Mouse (Mus musculus) heart, postnatal 0 days (tissue): ENCODE results near the gene Lrrk1. TPM values are rescaled to one million over a fixed set of nuclear protein-coding genes. Genes with fewer than 3 reads are reported as not detected.

Experiments
- ATAC-seq: fragments of 200-750 bp; cut with Nextera tagmentation; 2 replicates; pipeline ENCODE4 v1.8.0; 2017; ENCODE audit warnings: low read depth, moderate number of reproducible peaks, moderate library complexity; ENCODE audit not compliant: insufficient read depth
- DNase-seq: peaks from one replicate; pipeline ENCODE4 v3.0.0-alpha.2; 2016; ENCODE audit warnings: low spot score
- H3K27ac ChIP-seq: fragments of 300-500 bp; sonication (generic); 2 replicates; pipeline ENCODE4 v1.5.1; 2014; ENCODE audit warnings: low read depth, mild to moderate bottlenecking
- H3K27me3 ChIP-seq: fragments of 300-500 bp; sonication (generic); 2 replicates; pipeline ENCODE4 v1.6.1; 2014; ENCODE audit warnings: low read length, mixed read lengths; ENCODE audit not compliant: control insufficient read depth, insufficient read depth
- H3K36me3 ChIP-seq: fragments of 300-500 bp; sonication (generic); replicated peaks from 2 replicates; pipeline ENCODE4 v1.6.1; 2014; ENCODE audit warnings: low read length, mixed read lengths; ENCODE audit not compliant: control insufficient read depth, insufficient read depth
- H3K4me1 ChIP-seq: fragments of 300-500 bp; sonication (generic); 2 replicates; pipeline ENCODE4 v1.6.1; 2014; ENCODE audit warnings: antibody characterized with exemption; ENCODE audit not compliant: control insufficient read depth, insufficient read depth
- H3K4me2 ChIP-seq: fragments of 300-500 bp; sonication (generic); 2 replicates; pipeline ENCODE4 v1.6.1; 2014; ENCODE audit warnings: low read depth, mild to moderate bottlenecking, low read length, moderate library complexity
- H3K4me3 ChIP-seq: fragments of 300-500 bp; sonication (generic); 2 replicates; pipeline ENCODE4 v1.5.1; 2014; ENCODE audit warnings: low read depth, low read length
- H3K9ac ChIP-seq: fragments of 300-500 bp; sonication (generic); replicated peaks from 2 replicates; pipeline ENCODE4 v1.6.1; 2014; ENCODE audit warnings: low read depth, low read length, mixed read lengths
- H3K9me3 ChIP-seq: fragments of 300-500 bp; sonication (generic); replicated peaks from 2 replicates; pipeline ENCODE4 v1.6.1; 2016; ENCODE audit warnings: low read length; ENCODE audit not compliant: control insufficient read depth
- CTCF ChIP-seq: IDR thresholded peaks from 2 replicates; pipeline ENCODE4 v1.5.1; 2016; ENCODE audit warnings: antibody characterized with exemption, control low read depth, low read depth
- EP300 ChIP-seq: IDR thresholded peaks from 2 replicates; pipeline ENCODE4 v1.6.1; 2016; ENCODE audit warnings: antibody characterized with exemption, low read depth
- WGBS: fragments of 180-500 bp; shearing (Covaris S2); extraction: QIAGEN DNeasy Blood & Tissue Kit; methylation state at CpG from one replicate; pipeline ENCODE4 v1.1.7; 2014; 5-methylcytosine and 5-hydroxymethylcytosine counted together
- polyA plus RNA-seq: library from polyadenylated mRNA; unstranded; fragments of >200 nt; fragmentation: Nextera tagmentation; extraction: Ambion mirVana; gene quantifications from 2 replicates; pipeline ENCODE4 v1.2.1, GENCODE M21; 2015
- total RNA-seq: library from RNA; depleted of rRNA; stranded (reverse); fragments of >200 nt; gene quantifications from 2 replicates; pipeline ENCODE4 v1.2.3, GENCODE M21; 2014; ENCODE audit warnings: low replicate concordance

Gene Lrrk1
- total and polyA plus RNA-seq, 2 experiments from 2014 or later = 4.1 to 10.3 TPM

DNA sequence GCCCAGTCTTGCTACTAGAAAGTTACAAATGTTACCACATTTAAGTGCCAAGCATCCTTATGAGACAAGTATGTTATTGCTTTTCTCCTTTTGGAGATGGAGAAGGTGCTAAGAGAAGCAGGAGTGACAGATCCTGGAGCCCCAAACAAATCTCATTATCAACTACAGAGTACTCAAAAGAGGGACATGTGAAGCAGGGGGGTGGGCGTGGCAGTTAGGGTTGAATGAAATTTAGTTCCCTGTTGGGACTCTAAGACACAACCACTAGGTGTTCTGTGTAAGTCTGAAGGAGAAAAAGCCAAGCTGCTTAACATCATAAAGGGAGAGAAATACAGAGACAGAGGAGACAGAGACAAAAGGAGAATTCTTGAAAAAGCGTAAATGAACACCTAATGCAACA, 60.6 kb downstream of the Lrrk1 start:
- WGBS = 93% methylated on average over 2 of the region's 2 CpGs
- H3K36me3 ChIP-seq = peaks cover 6% of the 10 kb centered on the region; the same call in 1 of the 2 replicates
- H3K27me3 ChIP-seq = no peaks in the 10 kb centered on the region
- TF ChIP-seq EP300 (no peak), CTCF (no peak)
- H3K27ac ChIP-seq = no peak overlapping the region
- H3K9ac ChIP-seq = no peak overlapping the region
- ATAC-seq (no peak), DNase-seq (no peak)
- no peaks in the 10 kb centered on the region for H3K9me3 ChIP-seq
- H3K4me3 ChIP-seq = no peak overlapping the region
- no peaks in the 10 kb centered on the region for H3K4me1 ChIP-seq
- no peak overlapping the region for H3K4me2 ChIP-seq

- Histone ChIP-seq H3K4me2 (no peak overlapping the region), H3K27ac (no peak overlapping the region), H3K9me3 (no peaks in the 10 kb centered on the region), H3K36me3 (no peaks in the 10 kb centered on the region), H3K9ac (no peak overlapping the region), H3K4me3 (no peak overlapping the region), H3K27me3 (no peaks in the 10 kb centered on the region), H3K4me1 (0 out of 2 replicates have a peak, but pooled peaks cover 5% of the 10 kb centered on the region)
- 50% methylated on average over 3 of the region's 3 CpGs for WGBS
- no peak for TF ChIP-seq EP300
- no peak for TF ChIP-seq CTCF
- peak; percentile 39 for ATAC-seq
- peak; percentile 46 for DNase-seq
These were observed 62.6 kb downstream of the Lrrk1 start for GRCm38 (mm10) chr7:66325419-66326053.

GRCm38 (mm10) chr7:66323252-66324015, 64.7 kb downstream of the Lrrk1 start:
- Histone ChIP-seq H3K4me1 (0 out of 2 replicates have a peak, but pooled peaks cover 5% of the 10 kb centered on the region), H3K27ac (no peak overlapping the region), H3K4me3 (no peak overlapping the region), H3K9me3 (no peaks in the 10 kb centered on the region), H3K4me2 (no peak overlapping the region), H3K9ac (no peak overlapping the region), H3K27me3 (no peaks in the 10 kb centered on the region), H3K36me3 (no peaks in the 10 kb centered on the region)
- ATAC-seq = no peak
- DNase-seq = no peak
- 69% methylated on average over 9 of the region's 9 CpGs for WGBS
- no peak for TF ChIP-seq EP300

DNA sequence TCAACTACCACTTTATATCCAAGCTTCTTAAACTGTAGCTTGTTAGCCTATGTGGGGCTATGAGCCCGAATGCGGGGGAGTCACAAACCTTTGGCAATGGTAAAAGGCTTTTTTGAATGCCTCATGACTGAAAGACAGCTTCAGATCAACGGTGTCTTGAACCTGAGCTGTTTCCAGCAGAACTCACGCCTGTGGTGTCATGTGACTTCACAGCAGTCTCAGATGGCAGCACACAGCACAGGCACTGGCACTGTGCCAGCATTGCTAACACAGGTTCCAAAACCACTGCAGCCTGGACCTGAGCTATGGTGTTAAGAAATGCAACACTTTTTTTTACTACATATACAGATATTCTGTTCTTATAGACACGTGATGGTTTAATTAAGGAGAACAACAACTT, 67.2 kb downstream of the Lrrk1 start:
- Histone ChIP-seq H3K9me3 (no peaks in the 10 kb centered on the region), H3K4me2 (no peak overlapping the region), H3K27me3 (no peaks in the 10 kb centered on the region), H3K9ac (no peak overlapping the region), H3K4me1 (0 out of 2 replicates have a peak, but pooled peaks cover 5% of the 10 kb centered on the region), H3K4me3 (no peak overlapping the region), H3K27ac (no peak overlapping the region), H3K36me3 (no peaks in the 10 kb centered on the region)
- WGBS = 42% methylated on average over 5 of the region's 5 CpGs
- ATAC-seq = no peak
- DNase-seq = no peak
- TF ChIP-seq EP300 = no peak
- no peak for TF ChIP-seq CTCF

DNA sequence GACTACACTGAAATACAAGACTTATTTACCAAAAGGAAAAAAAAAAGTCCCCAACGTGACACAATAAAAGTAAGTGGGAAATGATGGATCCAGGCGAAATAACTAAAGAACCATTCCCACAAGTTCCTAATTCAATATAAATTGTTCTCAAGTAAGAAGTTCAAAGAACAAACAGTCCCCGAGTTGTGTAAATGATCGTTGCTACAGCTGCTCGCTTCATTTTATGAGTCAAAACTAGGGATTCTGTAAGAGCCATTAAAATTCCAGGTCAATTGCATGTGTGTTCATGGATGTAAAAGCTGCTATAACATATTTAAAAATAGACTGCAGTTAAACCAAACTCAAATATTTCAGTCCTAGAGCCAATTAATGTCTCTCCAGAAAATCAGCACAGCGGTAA, 70.0 kb downstream of the Lrrk1 start:
- no peaks in the 10 kb centered on the region for H3K9me3 ChIP-seq
- no peaks in the 10 kb centered on the region for H3K27me3 ChIP-seq
- H3K4me1 ChIP-seq = 0 out of 2 replicates have a peak, but pooled peaks cover 5% of the 10 kb centered on the region
- 0 out of 2 replicates have a peak, but pooled peaks cover 3% of the 10 kb centered on the region for H3K36me3 ChIP-seq
- no peak overlapping the region for H3K4me2 ChIP-seq
- H3K9ac ChIP-seq = no peak overlapping the region
- no peak overlapping the region for H3K4me3 ChIP-seq
- no peak for DNase-seq
- WGBS = 89% methylated on average over 6 of the region's 6 CpGs
- ATAC-seq = no peak
- TF ChIP-seq CTCF = no peak
- TF ChIP-seq EP300 = no peak
- H3K27ac ChIP-seq = no peak overlapping the region
